Comparison of ENCODE assay signal across 1 mouse cellular context in the genomic region with DNA sequence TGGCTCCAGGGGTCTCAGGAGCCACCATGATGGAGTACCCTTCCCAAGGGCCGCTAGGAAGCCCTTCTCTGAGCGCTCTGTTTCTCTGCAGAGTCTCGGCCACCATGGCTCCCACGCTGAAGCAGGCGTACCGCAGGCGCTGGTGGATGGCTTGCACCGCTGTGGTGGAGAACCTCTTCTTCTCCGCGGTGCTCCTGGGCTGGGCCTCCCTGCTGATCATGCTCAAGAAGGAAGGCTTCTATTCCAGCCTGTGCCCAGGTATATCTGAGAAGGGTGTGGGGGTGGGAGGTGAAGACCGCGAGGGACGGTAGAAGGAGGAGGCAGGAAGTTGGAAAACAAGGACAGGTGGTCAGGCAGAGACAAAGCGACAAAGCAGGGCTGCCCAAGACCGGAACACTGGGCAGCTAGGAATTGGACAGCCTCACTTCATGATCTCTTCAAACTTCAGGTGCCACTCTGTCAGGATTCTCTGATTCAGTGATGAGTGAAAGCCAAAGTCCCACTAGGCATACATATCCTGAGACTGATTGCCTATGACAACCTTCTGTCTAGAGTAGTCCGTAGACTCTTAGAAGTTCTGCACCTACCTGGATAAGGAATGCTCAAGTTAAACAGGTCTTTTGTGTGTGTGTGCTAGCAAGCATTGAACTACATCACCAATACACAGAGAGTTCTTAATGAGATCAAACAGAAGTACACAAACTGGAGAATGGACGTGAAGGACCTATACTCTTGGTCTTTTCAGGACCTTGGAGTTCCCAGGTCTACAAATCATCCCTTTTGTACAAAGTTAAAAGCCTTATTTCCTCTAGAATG.
TF ChIP-seq lines count a peak whose summit lies in the region.

No protein-coding gene starts in this region.

TF ChIP-seq in ES-E14, 5 proteins besides CTCF, POLR2A, EP300 and RAD21:
- TF ChIP-seq CHD2 (IDR thresholded peaks at IDR 0.05; ENCODE audit: low read depth, low read length): no peak
- no peak for TF ChIP-seq HCFC1 (IDR thresholded peaks at IDR 0.05; ENCODE audit: borderline replicate concordance, insufficient read depth, low read length)
- no peak for TF ChIP-seq ZNF384 (IDR thresholded peaks at IDR 0.05; ENCODE audit: low read depth, low read length)
- no peak for TF ChIP-seq ZC3H11A (IDR thresholded peaks at IDR 0.05; ENCODE audit: borderline replicate concordance, low read depth, low read length)
- no peak for TF ChIP-seq MAFK (IDR thresholded peaks at IDR 0.05; ENCODE audit: insufficient read depth, low read depth, low read length)
